Mouse (Mus musculus): ENCODE data around the gene Efemp2. TPM values are rescaled to one million over a fixed set of nuclear protein-coding genes. Genes with fewer than 3 reads are reported as not detected.
A peak's percentile ranks its signal among the peaks of the same experiment; 100 is the strongest.

Gene Efemp2
- total RNA-seq, 2 experiments from 2014 or later, result 11.2 to 16.0 TPM

GRCm38 (mm10) chr19:5529325-5530137 is 55.8 kb downstream of the Efemp2 start:
- DNase-seq (ENCODE audit: low spot score in 2 of 2), result peak; percentile 87 to 92
- intact Hi-C loops (cut with DNase I), result loop anchor here (1.0 kb wide), 1 partner anchor 38 kb away; no protein-coding TSS in a partner anchor

DNA sequence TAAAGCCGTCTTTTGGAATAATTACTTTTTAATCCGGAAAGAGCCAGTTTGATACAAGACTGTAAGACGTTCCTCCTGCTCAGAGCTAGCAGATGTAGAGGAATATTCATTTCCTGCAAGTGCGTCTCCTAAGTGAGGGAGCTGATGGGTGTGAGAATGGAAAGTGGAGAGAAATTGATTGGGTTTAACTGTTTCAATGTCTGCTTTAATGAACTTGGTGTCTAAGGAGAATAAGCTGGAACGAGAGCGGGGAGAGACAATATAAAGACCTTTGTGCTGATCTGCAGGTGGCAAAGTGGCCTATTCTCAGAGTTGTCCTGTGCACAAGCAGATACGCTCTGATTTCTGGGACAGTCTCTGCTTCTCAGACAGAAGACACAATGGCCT is 56.4 kb downstream of the Efemp2 start:
- intact Hi-C loops (cut with DNase I), result no loop called here
- DNase-seq (ENCODE audit: low spot score in 2 of 2), result no peak

Other genes with a start within 250 kb of the Efemp2 start
- gene Pacs1, start 200.8 kb upstream of the Efemp2 start, total RNA-seq (2021), result 10 to 100 TPM; 62.0 to 63.1 TPM
- gene Sf3b2, start 178.5 kb upstream of the Efemp2 start, total RNA-seq (2021), result 100 to 1,000 TPM; 201 to 202 TPM
- 10 to 100 TPM; 78.9 to 87.4 TPM for gene Gal3st3, start 175.6 kb upstream of the Efemp2 start, total RNA-seq (2021)
- not detected for gene Catsper1, start 138.2 kb upstream of the Efemp2 start, total RNA-seq (2021)
- 10 to 100 TPM; 20.8 to 35.6 TPM for gene Cst6, start 124.4 kb upstream of the Efemp2 start, total RNA-seq (2021)
- gene Eif1ad, start 107.2 kb upstream of the Efemp2 start, total RNA-seq (2021), result 10 to 100 TPM; 20.5 to 24.2 TPM
- 10 to 100 TPM; 74.3 to 83.3 TPM for gene Banf1, start 106.8 kb upstream of the Efemp2 start, total RNA-seq (2021)
- 100 to 1,000 TPM in 1 of 2 experiments, 10 to 100 TPM in 1; 75.6 to 103 TPM for gene Sart1, start 85.3 kb upstream of the Efemp2 start, total RNA-seq (2021)
- gene Tsga10ip, start 71.4 kb upstream of the Efemp2 start, total RNA-seq (2021), result not detected
- gene Drap1, start 49.0 kb upstream of the Efemp2 start, total RNA-seq (2021), result 100 to 1,000 TPM; 245 to 260 TPM
- gene AI837181, start 48.8 kb upstream of the Efemp2 start, total RNA-seq (2021), result 10 to 100 TPM; 70.2 to 78.3 TPM
- not detected for gene Fosl1, start 26.4 kb upstream of the Efemp2 start, total RNA-seq (2021)
- 10 to 100 TPM; 28.5 to 31.7 TPM for gene Ccdc85b, start 16.1 kb upstream of the Efemp2 start, total RNA-seq (2021)
- gene Fibp, start 13.3 kb upstream of the Efemp2 start, total RNA-seq (2021), result 10 to 100 TPM; 87.2 to 95.1 TPM
- gene Ctsw, start 5.4 kb upstream of the Efemp2 start, total RNA-seq (2021), result under 1 TPM in 1 of 2 experiments, not detected in 1; 0.86 TPM
- gene Mus81, start 14.4 kb downstream of the Efemp2 start, total RNA-seq (2021), result 10 to 100 TPM; 30.5 to 31.1 TPM
- gene Cfl1, start 16.5 kb downstream of the Efemp2 start, total RNA-seq (2021), result 1,000 to 10,000 TPM; 1,319 to 1,567 TPM
- gene 1700020D05Rik, start 29.8 kb downstream of the Efemp2 start, total RNA-seq (2021), result 10 to 100 TPM in 1 of 2 experiments, 1 to 10 TPM in 1; 2.7 to 11.0 TPM
- 10 to 100 TPM; 77.2 to 89.0 TPM for gene Snx32, start 36.6 kb downstream of the Efemp2 start, total RNA-seq (2021)
- not detected for gene Ovol1, start 86.7 kb downstream of the Efemp2 start, total RNA-seq (2021)
- gene Ap5b1, start 94.1 kb downstream of the Efemp2 start, total RNA-seq (2021), result 1 to 10 TPM; 6.6 to 7.3 TPM
- 10 to 100 TPM; 73.2 to 74.8 TPM for gene Rnaseh2c, start 127.9 kb downstream of the Efemp2 start, total RNA-seq (2021)
- 100 to 1,000 TPM in 1 of 2 experiments, 10 to 100 TPM in 1; 80.4 to 105 TPM for gene Kat5, start 136.3 kb downstream of the Efemp2 start, total RNA-seq (2021)
- gene Rela, start 163.5 kb downstream of the Efemp2 start, total RNA-seq (2021), result 10 to 100 TPM; 18.1 to 19.8 TPM
- gene Sipa1, start 189.8 kb downstream of the Efemp2 start, total RNA-seq (2021), result 10 to 100 TPM; 14.0 to 22.8 TPM
- 10 to 100 TPM; 17.3 to 19.2 TPM for gene Map3k11, start 214.8 kb downstream of the Efemp2 start, total RNA-seq (2021)
- gene Pcnx3, start 215.0 kb downstream of the Efemp2 start, total RNA-seq (2021), result 10 to 100 TPM; 66.1 to 83.1 TPM
- gene Kcnk7, start 230.4 kb downstream of the Efemp2 start, total RNA-seq (2021), result not detected